Mouse (Mus musculus): Measurements from ENCODE around the gene Arhgap27. TPM values are rescaled to one million over a fixed set of nuclear protein-coding genes. Genes with fewer than 3 reads are reported as not detected.

Gene Arhgap27
- total and polyA plus RNA-seq, 3 experiments: 6.3 to 15.0 TPM; not detected in 1

DNA sequence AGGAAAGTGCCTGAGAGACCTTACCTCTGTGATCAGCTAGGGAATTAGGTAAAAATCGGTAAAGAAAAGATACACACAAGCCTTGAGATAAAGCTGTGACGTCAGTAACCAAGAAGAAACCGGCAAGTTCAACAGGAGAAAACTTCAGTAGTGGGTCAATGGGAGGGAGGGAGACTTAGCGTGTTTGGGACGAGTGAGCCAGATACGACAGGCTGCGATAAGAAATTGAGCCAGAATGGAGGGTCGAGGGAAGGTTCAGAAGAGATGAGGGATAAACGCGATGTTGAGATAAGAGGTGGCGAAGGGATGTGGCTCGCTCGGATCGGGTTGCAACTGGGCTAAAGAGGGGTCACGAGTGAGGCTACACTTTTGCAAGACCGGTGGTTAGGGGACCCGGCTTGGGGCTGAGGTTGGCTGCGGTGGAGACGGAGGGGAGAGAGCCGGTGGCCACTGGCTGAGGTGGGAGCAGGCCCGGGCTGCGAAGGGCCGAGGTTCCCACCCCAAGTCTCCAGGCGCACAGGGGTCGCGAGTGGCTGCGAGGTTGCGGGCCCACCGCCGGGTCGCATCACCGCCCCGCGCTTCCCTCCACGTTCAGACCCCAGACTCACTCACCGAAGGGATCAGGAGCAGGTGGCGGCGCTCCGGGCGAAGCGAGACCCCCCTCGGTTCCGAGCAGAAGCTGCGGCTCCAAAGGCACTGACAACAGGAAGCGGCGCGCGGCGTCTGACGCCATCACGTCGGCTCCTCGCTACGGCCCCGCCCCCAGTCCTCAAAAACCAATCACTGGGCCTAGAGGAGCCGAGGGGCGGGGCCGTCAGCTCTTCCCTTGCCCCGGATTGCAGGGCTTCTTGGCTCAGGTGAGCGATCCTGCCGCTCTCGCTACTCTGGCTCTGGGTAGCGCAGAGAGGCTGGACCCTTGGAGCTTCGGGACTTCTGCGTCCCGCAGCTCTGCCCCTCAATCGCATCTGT lies 48.8 kb upstream of the Arhgap27 start, which contains the start of gene Plekhm1:
Plekhm1 (minus strand) TSS at position 707 of the 969 bp plus-strand sequence.
- peak within 1 kb of the TSS; percentile 82 to 96 for H3K4me3 ChIP-seq (ENCODE audit: control insufficient read depth in 1 of 2, insufficient read depth in 1 of 2, low read depth in 2 of 2, low read length in 2 of 2)
- H3K36me3 ChIP-seq (ENCODE audit: control insufficient read depth in 1 of 2, insufficient read depth in 2 of 2, low read length in 2 of 2): peaks cover 0 to 12% of the 10 kb centered on the region in 2 experiments
- peaks cover 2 to 15% of the 10 kb centered on the region in 2 experiments; a peak in 1 of 4 replicates for H3K27me3 ChIP-seq (ENCODE audit: control insufficient read depth in 1 of 2, insufficient read depth in 2 of 2, low read length in 2 of 2)
- H3K9ac ChIP-seq (ENCODE audit: control insufficient read depth, low read depth, low read length, poor library complexity, severe bottlenecking): peak within 1 kb of the TSS; percentile 90
- H3K27ac ChIP-seq (ENCODE audit: control insufficient read depth, low read depth, low read length): peak within 1 kb of the TSS; percentile 43
- peaks cover 2 to 11% of the 10 kb centered on the region in 2 experiments; a peak in 2 of 4 replicates for H3K4me1 ChIP-seq (ENCODE audit: control insufficient read depth in 1 of 2, insufficient read depth in 2 of 2, low read length in 2 of 2)
- TF ChIP-seq RAD21 (IDR thresholded peaks at IDR 0.05; ENCODE audit: low read depth, low read length) (no peak), USF2 (IDR thresholded peaks at IDR 0.05; ENCODE audit: borderline replicate concordance in 1 of 2, insufficient read depth in 1 of 2, low read depth in 1 of 2, low read length in 2 of 2) (no peak), SIN3A (IDR thresholded peaks at IDR 0.05; ENCODE audit: low read length) (peak; percentile 75), TCF12 (IDR thresholded peaks at IDR 0.05; ENCODE audit: low read depth, low read length) (peak; percentile 35; the same call in 1 of the 2 replicates), RCOR1 (IDR thresholded peaks at IDR 0.05; ENCODE audit: low read depth, low read length) (no peak), CTCF (IDR thresholded peaks at IDR 0.05 in 2 of 3, conservative IDR thresholded peaks at IDR 0.05 in 1 of 3; ENCODE audit: control insufficient read depth in 1 of 3, insufficient read depth in 1 of 3, low read depth in 2 of 3, low read length in 3 of 3, poor library complexity in 1 of 3, severe bottlenecking in 1 of 3) (no peak), POLR2AphosphoS5 (IDR thresholded peaks at IDR 0.05; ENCODE audit: borderline replicate concordance, low read depth, low read length) (no peak), EP300 (IDR thresholded peaks at IDR 0.05; ENCODE audit: low read depth in 1 of 2, low read length in 2 of 2) (peak; percentile 7 to 31; a peak in 1 of 4 replicates), MAZ (IDR thresholded peaks at IDR 0.05; ENCODE audit: low read depth, low read length) (no peak), ELF1 (IDR thresholded peaks at IDR 0.05; ENCODE audit: low read depth, low read length) (peak; percentile 84), SMC3 (IDR thresholded peaks at IDR 0.05; ENCODE audit: low read depth, low read length) (no peak), TAL1 (IDR thresholded peaks at IDR 0.05; ENCODE audit: low read length) (no peak), NELFE (IDR thresholded peaks at IDR 0.05; ENCODE audit: low read depth, low read length) (peak; percentile 89), ETS1 (IDR thresholded peaks at IDR 0.05; ENCODE audit: low read depth, low read length) (no peak; the same call in 1 of the 2 replicates), NRF1 (IDR thresholded peaks at IDR 0.05; ENCODE audit: insufficient read depth, low read depth, low read length, poor library complexity, severe bottlenecking) (peak; percentile 7; the same call in 1 of the 2 replicates), KAT2A (conservative IDR thresholded peaks at IDR 0.05; ENCODE audit: low read depth, low read length) (no peak; the same call in 1 of the 2 replicates), ZC3H11A (IDR thresholded peaks at IDR 0.05; ENCODE audit: low read depth, low read length) (no peak), UBTF (IDR thresholded peaks at IDR 0.05; ENCODE audit: borderline replicate concordance, insufficient read depth, low read depth, low read length) (no peak), GABPA (IDR thresholded peaks at IDR 0.05; ENCODE audit: low read depth, low read length) (no peak), HCFC1 (IDR thresholded peaks at IDR 0.05; ENCODE audit: low read depth, low read length) (peak; percentile 78), POLR2AphosphoS2 (IDR thresholded peaks at IDR 0.05; ENCODE audit: low read length) (peak; percentile 57), CHD1 (IDR thresholded peaks at IDR 0.05; ENCODE audit: low read depth, low read length) (no peak), TBP (IDR thresholded peaks at IDR 0.05; ENCODE audit: low read depth, low read length) (peak; percentile 71), POLR2A (IDR thresholded peaks at IDR 0.05; ENCODE audit: control insufficient read depth in 1 of 2, insufficient read depth in 1 of 2, low read depth in 1 of 2, low read length in 2 of 2, poor library complexity in 1 of 2) (peak; percentile 80 to 89), MEF2A (IDR thresholded peaks at IDR 0.05; ENCODE audit: extremely low read depth, insufficient replicate concordance, low read depth, low read length, poor library complexity, severe bottlenecking) (no peak), ZMIZ1 (IDR thresholded peaks at IDR 0.05; ENCODE audit: low read depth, low read length) (peak; percentile 91), GATA1 (IDR thresholded peaks at IDR 0.05; ENCODE audit: low read depth, low read length) (peak; percentile 77), ZKSCAN1 (IDR thresholded peaks at IDR 0.05; ENCODE audit: low read depth, low read length) (no peak; the same call in 1 of the 2 replicates), BHLHE40 (IDR thresholded peaks at IDR 0.05; ENCODE audit: borderline replicate concordance, low read depth, low read length) (no peak), USF1 (IDR thresholded peaks at IDR 0.05; ENCODE audit: low read depth, low read length) (no peak), ZNF384 (IDR thresholded peaks at IDR 0.05; ENCODE audit: low read depth, low read length) (no peak)
- peak; percentile 98 for DNase-seq (ENCODE audit: low read depth, low spot score)
- H3K9me3 ChIP-seq (replicated peaks; ENCODE audit: insufficient read depth, low read length): no peaks in the 10 kb centered on the region
- peaks cover 21% of the 10 kb centered on the region for H3K79me2 ChIP-seq (ENCODE audit: control insufficient read depth, insufficient read depth, low read length, poor library complexity)

Data from MEL (cell line).